Mouse (Mus musculus): ENCODE measurements around the gene H2-Q7. TPM values are rescaled to one million over a fixed set of nuclear protein-coding genes. Genes with fewer than 3 reads are reported as not detected.
"Not testable (repeated sequence)": the region's sequence is repeated elsewhere in the genome, so short reads cannot be mapped to it uniquely, and the experiment has no call there.

The H2-Q7 gene
- polyA plus RNA-seq (2012; rRNA removed) (8.9 and 9.9 TPM in 2 replicates), polyA plus RNA-seq (2014; fragmentation: Nextera tagmentation; extraction: Ambion mirVana) (3.1 and 4.2 TPM in 2 replicates)

DNA sequence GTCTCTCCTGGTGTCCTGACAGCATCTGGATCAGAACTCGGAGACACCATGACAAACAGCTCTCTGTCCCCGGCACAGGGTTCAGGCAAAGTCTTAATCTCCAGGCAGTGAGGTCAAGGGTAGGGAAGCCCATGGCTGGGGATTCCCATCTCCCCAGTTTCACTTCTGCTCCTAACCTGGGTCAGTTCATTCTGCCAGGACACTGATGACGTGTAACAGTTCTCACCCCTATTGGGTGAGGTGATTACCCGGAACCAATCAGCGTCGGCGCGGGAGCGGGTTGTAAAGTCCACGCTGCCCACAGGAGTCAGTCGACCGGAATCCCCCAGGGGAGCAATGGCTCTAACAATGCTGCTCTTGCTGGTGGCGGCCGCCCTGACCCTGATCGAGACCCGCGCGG is at the start of gene H2-Q7:
Gene H2-Q7, plus strand, starts transcription at position 271 of the 400 bp plus-strand sequence.
- H3K27me3 ChIP-seq (ENCODE audit: control insufficient read depth, insufficient read depth, low read length); H3K36me3 ChIP-seq (ENCODE audit: control insufficient read depth, insufficient read depth, low read length); H3K9me3 ChIP-seq (ENCODE audit: control insufficient read depth, low read length); H3K4me1 ChIP-seq (ENCODE audit: control insufficient read depth, insufficient read depth, low read length); H3K27ac ChIP-seq (replicated peaks; ENCODE audit: low read depth, low read length): not testable (repeated sequence)
- Histone ChIP-seq H3K4me3 (replicated peaks; ENCODE audit: low read length) (peak within 1 kb of the TSS; percentile 45), H3K4me2 (replicated peaks; ENCODE audit: low read depth, low read length, severe bottlenecking) (peak within 1 kb of the TSS; percentile 81), H3K9ac (ENCODE audit: low read depth, low read length, severe bottlenecking) (peak within 1 kb of the TSS; percentile 43)
- ATAC-seq (ENCODE audit: low FRiP score, low read depth) (peak; percentile 94), DNase-seq (ENCODE audit: low spot score) (peak; percentile 87)
- 4% methylated on average over 15 of the region's 18 CpGs for WGBS

- not testable (repeated sequence) for H3K4me3 ChIP-seq (replicated peaks; ENCODE audit: low read length); H3K27me3 ChIP-seq (ENCODE audit: control insufficient read depth, insufficient read depth, low read length); H3K9ac ChIP-seq (ENCODE audit: low read depth, low read length, severe bottlenecking); H3K4me2 ChIP-seq (replicated peaks; ENCODE audit: low read depth, low read length, severe bottlenecking); H3K36me3 ChIP-seq (ENCODE audit: control insufficient read depth, insufficient read depth, low read length); H3K9me3 ChIP-seq (ENCODE audit: control insufficient read depth, low read length); ATAC-seq (ENCODE audit: low FRiP score, low read depth); H3K27ac ChIP-seq (replicated peaks; ENCODE audit: low read depth, low read length); H3K4me1 ChIP-seq (ENCODE audit: control insufficient read depth, insufficient read depth, low read length); DNase-seq (ENCODE audit: low spot score)
- WGBS = 8% methylated on average over 7 of the region's 7 CpGs
Observed at GRCm38 (mm10) chr17:35389796-35390195, 49.2 kb upstream of the H2-Q7 start.

DNA sequence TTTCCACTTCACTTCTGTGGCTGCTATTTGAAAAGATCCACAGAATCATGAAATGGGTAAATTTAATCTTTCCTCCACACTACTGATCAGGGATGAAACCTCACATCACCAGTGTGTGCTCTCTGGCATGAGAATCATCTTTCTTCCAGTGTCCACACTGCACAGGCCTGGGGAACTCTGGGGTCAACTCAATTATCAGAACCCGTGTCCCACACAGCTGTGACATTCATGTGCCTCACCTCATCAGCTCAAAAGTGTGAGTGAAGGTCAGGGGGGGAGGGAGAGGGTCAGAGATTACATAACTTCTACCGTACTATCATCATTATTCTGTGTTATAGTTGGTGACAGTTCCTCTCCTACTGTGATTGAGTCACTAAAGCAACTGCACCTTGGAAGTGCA is 46.3 kb upstream of the H2-Q7 start:
- not testable (repeated sequence) for H3K4me3 ChIP-seq (replicated peaks; ENCODE audit: low read length); H3K27me3 ChIP-seq (ENCODE audit: control insufficient read depth, insufficient read depth, low read length); H3K36me3 ChIP-seq (ENCODE audit: control insufficient read depth, insufficient read depth, low read length); H3K4me2 ChIP-seq (replicated peaks; ENCODE audit: low read depth, low read length, severe bottlenecking); H3K4me1 ChIP-seq (ENCODE audit: control insufficient read depth, insufficient read depth, low read length); ATAC-seq (ENCODE audit: low FRiP score, low read depth); H3K9me3 ChIP-seq (ENCODE audit: control insufficient read depth, low read length); DNase-seq (ENCODE audit: low spot score); H3K27ac ChIP-seq (replicated peaks; ENCODE audit: low read depth, low read length); H3K9ac ChIP-seq (ENCODE audit: low read depth, low read length, severe bottlenecking)
- 76% methylated on average over 2 of the region's 2 CpGs for WGBS

DNA sequence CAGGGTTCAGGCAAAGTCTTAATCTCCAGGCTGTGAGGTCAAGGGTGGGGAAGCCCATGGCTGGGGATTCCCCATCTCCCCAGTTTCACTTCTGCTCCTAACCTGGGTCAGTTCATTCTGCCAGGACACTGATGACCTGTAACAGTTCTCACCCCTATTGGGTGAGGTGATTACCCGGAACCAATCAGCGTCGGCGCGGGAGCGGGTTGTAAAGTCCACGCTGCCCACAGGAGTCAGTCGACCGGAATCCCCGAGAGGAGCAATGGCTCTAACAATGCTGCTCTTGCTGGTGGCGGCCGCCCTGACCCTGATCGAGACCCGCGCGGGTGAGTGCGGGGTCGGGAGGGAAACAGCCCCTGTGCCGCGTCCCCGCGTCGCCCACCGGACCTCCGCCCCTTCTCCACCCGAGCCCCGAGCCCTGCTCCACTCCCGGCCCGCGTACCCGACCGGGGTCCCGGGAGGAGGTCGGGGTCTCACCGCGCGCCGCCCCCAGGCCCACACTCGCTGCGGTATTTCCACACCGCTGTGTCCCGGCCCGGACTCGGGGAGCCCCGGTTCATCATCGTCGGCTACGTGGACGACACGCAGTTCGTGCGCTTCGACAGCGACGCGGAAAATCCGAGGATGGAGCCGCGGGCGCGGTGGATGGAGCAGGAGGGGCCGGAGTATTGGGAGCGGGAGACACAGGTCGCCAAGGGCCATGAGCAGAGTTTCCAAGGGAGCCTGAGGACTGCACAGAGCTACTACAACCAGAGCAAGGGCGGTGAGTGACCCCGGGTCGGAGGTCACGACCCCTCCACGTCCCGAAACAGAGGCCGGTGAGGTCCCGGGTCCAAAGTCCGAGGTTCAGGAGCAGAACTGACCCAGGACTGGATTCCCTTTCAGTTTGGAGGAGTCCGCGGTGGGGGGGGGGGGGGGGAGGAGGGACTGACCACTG is 44.8 kb upstream of the H2-Q7 start:
- not testable (repeated sequence) for DNase-seq (ENCODE audit: low spot score); H3K4me1 ChIP-seq (ENCODE audit: control insufficient read depth, insufficient read depth, low read length); H3K36me3 ChIP-seq (ENCODE audit: control insufficient read depth, insufficient read depth, low read length); H3K27me3 ChIP-seq (ENCODE audit: control insufficient read depth, insufficient read depth, low read length); H3K27ac ChIP-seq (replicated peaks; ENCODE audit: low read depth, low read length); H3K9me3 ChIP-seq (ENCODE audit: control insufficient read depth, low read length); H3K9ac ChIP-seq (ENCODE audit: low read depth, low read length, severe bottlenecking)
- Histone ChIP-seq H3K4me2 (replicated peaks; ENCODE audit: low read depth, low read length, severe bottlenecking) (peak overlapping the region; percentile 35), H3K4me3 (replicated peaks; ENCODE audit: low read length) (peak overlapping the region; percentile 24)
- peak; percentile 74 for ATAC-seq (ENCODE audit: low FRiP score, low read depth)
- 4% methylated on average over 52 of the region's 75 CpGs for WGBS

DNA sequence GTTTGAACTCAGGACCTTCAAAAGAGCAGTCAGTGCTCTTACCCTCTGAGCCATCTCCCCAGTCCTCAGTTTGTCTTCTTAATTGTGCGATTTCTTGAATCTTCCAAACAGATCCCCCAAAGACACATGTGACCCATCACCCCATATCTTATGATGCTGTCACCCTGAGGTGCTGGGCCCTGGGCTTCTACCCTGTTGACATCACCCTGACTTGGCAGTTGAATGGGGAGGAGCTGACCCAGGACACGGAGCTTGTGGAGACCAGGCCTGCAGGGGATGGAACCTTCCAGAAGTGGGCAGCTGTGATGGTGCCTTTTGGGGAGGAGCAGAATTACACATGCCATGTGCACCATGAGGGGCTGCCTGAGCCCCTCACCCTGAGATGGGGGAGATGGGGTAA is 42.0 kb upstream of the H2-Q7 start:
- H3K36me3 ChIP-seq (ENCODE audit: control insufficient read depth, insufficient read depth, low read length); H3K9me3 ChIP-seq (ENCODE audit: control insufficient read depth, low read length); H3K27me3 ChIP-seq (ENCODE audit: control insufficient read depth, insufficient read depth, low read length); H3K4me2 ChIP-seq (replicated peaks; ENCODE audit: low read depth, low read length, severe bottlenecking); DNase-seq (ENCODE audit: low spot score); H3K4me3 ChIP-seq (replicated peaks; ENCODE audit: low read length); ATAC-seq (ENCODE audit: low FRiP score, low read depth); H3K9ac ChIP-seq (ENCODE audit: low read depth, low read length, severe bottlenecking); H3K4me1 ChIP-seq (ENCODE audit: control insufficient read depth, insufficient read depth, low read length); H3K27ac ChIP-seq (replicated peaks; ENCODE audit: low read depth, low read length): not testable (repeated sequence)
- 90% methylated on average over 2 of the region's 2 CpGs for WGBS

DNA sequence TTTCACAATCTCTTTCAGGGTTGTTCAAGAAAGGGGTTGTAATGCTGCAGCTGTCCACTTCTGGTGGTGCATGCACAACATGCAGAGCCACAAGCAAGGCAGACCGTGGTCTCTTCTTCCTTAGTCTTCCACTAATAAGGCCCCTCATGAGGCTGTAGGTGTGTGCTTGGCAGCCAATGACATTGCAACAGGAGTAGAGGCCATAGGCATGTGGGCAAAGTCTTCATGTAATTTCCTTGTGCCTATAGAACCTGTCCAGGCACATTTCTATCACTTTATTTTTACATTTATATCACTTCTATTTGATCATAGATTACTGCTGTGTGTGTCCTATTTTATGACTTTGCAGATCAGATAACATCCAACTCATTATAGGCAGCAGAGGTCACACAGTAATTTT is 25.9 kb upstream of the H2-Q7 start:
- H3K4me1 ChIP-seq (ENCODE audit: control insufficient read depth, insufficient read depth, low read length); H3K9me3 ChIP-seq (ENCODE audit: control insufficient read depth, low read length); H3K36me3 ChIP-seq (ENCODE audit: control insufficient read depth, insufficient read depth, low read length); H3K4me2 ChIP-seq (replicated peaks; ENCODE audit: low read depth, low read length, severe bottlenecking); H3K4me3 ChIP-seq (replicated peaks; ENCODE audit: low read length); H3K9ac ChIP-seq (ENCODE audit: low read depth, low read length, severe bottlenecking); DNase-seq (ENCODE audit: low spot score); H3K27me3 ChIP-seq (ENCODE audit: control insufficient read depth, insufficient read depth, low read length); ATAC-seq (ENCODE audit: low FRiP score, low read depth); H3K27ac ChIP-seq (replicated peaks; ENCODE audit: low read depth, low read length): not testable (repeated sequence)
- no CpG with 5 or more reads among the region's 1 CpGs for WGBS

DNA sequence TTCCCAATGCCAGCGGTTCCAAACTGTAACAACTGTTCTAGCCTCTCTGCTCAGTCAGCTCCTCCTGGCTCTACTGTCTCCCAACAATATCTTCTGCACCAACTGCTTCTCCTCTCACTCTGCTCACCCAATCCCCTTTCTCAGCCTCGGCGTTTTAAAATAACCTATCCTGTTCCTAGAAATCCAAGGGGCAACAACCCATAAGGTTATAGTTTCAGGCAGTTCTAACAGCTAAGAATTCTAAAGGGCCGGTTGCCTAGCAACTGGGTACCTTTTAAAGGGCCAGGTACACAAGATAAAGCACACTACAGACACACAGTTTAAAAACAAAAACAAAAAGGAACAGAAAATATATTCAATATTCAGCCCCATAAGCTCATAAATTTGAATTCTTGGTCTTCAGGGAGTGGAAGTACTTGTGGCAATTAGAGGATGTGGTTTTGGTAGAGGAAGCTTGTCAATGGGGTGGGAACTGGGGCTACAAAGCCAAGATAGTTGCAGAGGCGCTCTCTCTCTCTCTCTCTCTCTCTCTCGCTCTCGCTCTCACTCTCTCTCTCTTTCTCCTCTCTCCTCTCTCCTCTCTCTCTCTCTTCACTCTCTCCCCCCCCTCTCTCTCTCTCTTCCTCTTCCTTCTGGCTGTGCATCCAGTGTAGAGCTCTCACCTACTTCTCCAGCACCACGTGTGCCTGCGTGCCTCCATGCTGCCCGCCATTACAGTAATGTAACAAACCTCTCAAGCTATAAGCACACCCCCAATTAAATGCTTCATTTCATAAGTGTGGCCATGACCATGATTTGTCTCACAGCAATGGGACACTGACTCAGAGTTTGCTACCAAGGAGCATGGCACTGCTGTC is 23.5 kb upstream of the H2-Q7 start:
- not testable (repeated sequence) for H3K36me3 ChIP-seq (ENCODE audit: control insufficient read depth, insufficient read depth, low read length); DNase-seq (ENCODE audit: low spot score); H3K27me3 ChIP-seq (ENCODE audit: control insufficient read depth, insufficient read depth, low read length); ATAC-seq (ENCODE audit: low FRiP score, low read depth); H3K9ac ChIP-seq (ENCODE audit: low read depth, low read length, severe bottlenecking); H3K4me1 ChIP-seq (ENCODE audit: control insufficient read depth, insufficient read depth, low read length); H3K4me3 ChIP-seq (replicated peaks; ENCODE audit: low read length); H3K9me3 ChIP-seq (ENCODE audit: control insufficient read depth, low read length); H3K27ac ChIP-seq (replicated peaks; ENCODE audit: low read depth, low read length); H3K4me2 ChIP-seq (replicated peaks; ENCODE audit: low read depth, low read length, severe bottlenecking)
- WGBS = 70% methylated on average over 3 of the region's 10 CpGs

All from limb, embryonic 14.5 days (tissue).